Mouse (Mus musculus) mesoderm, embryonic 11.5 days (tissue): ENCODE measurements around the gene Cfhr1.

Experiments used
- DNase-seq: peaks from one replicate; pipeline ENCODE4 v3.0.0-alpha.2; 2012; ENCODE audit warnings: low read depth, low spot score

The Cfhr1 gene

GRCm38 (mm10) chr1:139560024-139560423 lies at the start of gene Cfhr1:
TSS of gene Cfhr1 (minus strand) at chr1:139560272.
- DNase-seq, result no peak

GRCm38 (mm10) chr1:139551311-139551710 lies 8.8 kb downstream of the Cfhr1 start:
- DNase-seq, result no peak

GRCm38 (mm10) chr1:139548536-139548935 lies 11.5 kb downstream of the Cfhr1 start:
- DNase-seq, result no peak

GRCm38 (mm10) chr1:139514556-139514955 lies 45.5 kb downstream of the Cfhr1 start:
- DNase-seq, result peak; percentile 15

GRCm38 (mm10) chr1:139501258-139501752 lies 58.8 kb downstream of the Cfhr1 start, which contains the start of gene F13b:
TSS of gene F13b (plus strand) at chr1:139501702.
- no peak for DNase-seq

- DNase-seq, result no peak
These were observed 60.3 kb downstream of the Cfhr1 start for GRCm38 (mm10) chr1:139499751-139500150.
